In the genomic region with DNA sequence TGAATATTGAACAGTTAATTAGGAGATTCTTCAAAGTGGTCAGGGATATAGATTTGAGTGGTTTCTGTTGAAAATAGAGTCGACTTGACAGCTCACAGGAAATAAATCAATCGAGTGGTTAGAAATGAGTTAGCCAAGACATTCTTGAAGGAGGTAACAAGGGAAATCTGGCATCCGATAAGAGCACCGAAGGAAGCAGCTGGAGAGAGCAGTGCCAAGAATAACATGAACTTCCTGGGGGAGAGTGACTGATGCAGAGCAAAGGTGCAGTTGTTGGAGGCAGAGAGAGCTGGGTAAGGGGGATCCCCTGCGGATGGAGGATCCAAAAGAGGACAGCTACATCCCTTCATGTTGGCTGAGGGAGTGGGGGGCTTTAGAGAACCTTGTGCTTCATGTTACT, we compare ENCODE assay signal across 12 mouse cellular contexts. TPM values are rescaled to one million over a fixed set of nuclear protein-coding genes. Genes with fewer than 3 reads are reported as not detected.
DNase-seq lines count a peak whose midpoint lies in the region; ATAC-seq lines count a peak whose summit lies in the region.
"Had no signal": no experiment of that assay in that cellular context is flagged by ENCODE, and none has a peak within 500 bp of the region (broad histone marks: within the 10 kb centered on the region; RNA-seq: fewer than 3 reads in every experiment).

No protein-coding gene starts in this region.

- no peaks in the 10 kb centered on the region for H3K9me3 ChIP-seq in embryonic facial prominence, embryonic 14.5 days (ENCODE audit: control insufficient read depth, low read length)
- no peaks in the 10 kb centered on the region for H3K9me3 ChIP-seq in embryonic facial prominence, embryonic 10.5 days
- H3K9me3 ChIP-seq: hindbrain, embryonic 12.5 days; liver, embryonic 12.5 days had no signal

- ATAC-seq in embryonic facial prominence, embryonic 14.5 days (ENCODE audit: low read depth): no peak
- ATAC-seq: CD4-positive, CD25-positive, alpha-beta regulatory T cell, adult 4 months; liver, embryonic 12.5 days had no signal

- no peaks in the 10 kb centered on the region for H3K4me1 ChIP-seq in embryonic facial prominence, embryonic 14.5 days (ENCODE audit: control insufficient read depth, insufficient read depth, low read length)
- no peaks in the 10 kb centered on the region for H3K4me1 ChIP-seq in embryonic facial prominence, embryonic 10.5 days
- H3K4me1 ChIP-seq: hindbrain, embryonic 12.5 days had no signal

- no peak overlapping the region for H3K4me3 ChIP-seq in embryonic facial prominence, embryonic 14.5 days (ENCODE audit: low read depth, low read length)
- no peak overlapping the region for H3K4me3 ChIP-seq in embryonic facial prominence, embryonic 10.5 days
- H3K4me3 ChIP-seq: hindbrain, embryonic 12.5 days; liver, embryonic 12.5 days had no signal

- H3K4me2 ChIP-seq in embryonic facial prominence, embryonic 14.5 days (ENCODE audit: low read depth, low read length): no peak overlapping the region
- H3K4me2 ChIP-seq: hindbrain, embryonic 12.5 days; liver, embryonic 12.5 days had no signal

- H3K36me3 ChIP-seq in embryonic facial prominence, embryonic 14.5 days (ENCODE audit: control insufficient read depth, insufficient read depth, low read length): peaks cover 5% of the 10 kb centered on the region
- peaks cover 34% of the 10 kb centered on the region for H3K36me3 ChIP-seq in embryonic facial prominence, embryonic 10.5 days (replicated peaks)

- no peaks in the 10 kb centered on the region for H3K27me3 ChIP-seq in embryonic facial prominence, embryonic 14.5 days (replicated peaks; ENCODE audit: control insufficient read depth, insufficient read depth, low read length)
- H3K27me3 ChIP-seq in embryonic facial prominence, embryonic 10.5 days (replicated peaks; ENCODE audit: low read depth, poor library complexity, severe bottlenecking): no peaks in the 10 kb centered on the region
- H3K27me3 ChIP-seq: hindbrain, embryonic 12.5 days; liver, embryonic 12.5 days had no signal

- 57% methylated on average over 5 of the region's 5 CpGs for whole genome bisulfite sequencing in embryonic facial prominence, embryonic 14.5 days
- WGBS in embryonic facial prominence, embryonic 10.5 days: 83% methylated on average over 5 of the region's 5 CpGs

- peak; percentile 51 for DNase-seq in embryonic facial prominence, embryonic 14.5 days (ENCODE audit: low spot score)
- DNase-seq in embryonic facial prominence, embryonic 10.5 days (ENCODE audit: low spot score): no peak
- DNase-seq in adipocyte (ENCODE audit: low spot score): peak; percentile 81
- peak; percentile 10 for DNase-seq in kidney, adult 18-20 months
- peak; percentile 12 for DNase-seq in lung, postnatal 14 days
- no peak for DNase-seq in urinary bladder, adult 2 months (ENCODE audit: low spot score)
- no peak for DNase-seq in cerebellum, adult 8-10 months
- DNase-seq in ovary, postnatal 10 days (ENCODE audit: low spot score): no peak
- DNase-seq: cerebellum, adult 9-11 months had no signal

- H3K9ac ChIP-seq in embryonic facial prominence, embryonic 14.5 days (ENCODE audit: low read depth, low read length): no peak overlapping the region
- H3K9ac ChIP-seq: hindbrain, embryonic 12.5 days; liver, embryonic 12.5 days had no signal

- H3K27ac ChIP-seq in embryonic facial prominence, embryonic 14.5 days (replicated peaks; ENCODE audit: low read depth, low read length): no peak overlapping the region
- no peak overlapping the region for H3K27ac ChIP-seq in embryonic facial prominence, embryonic 10.5 days (replicated peaks)
- H3K27ac ChIP-seq: hindbrain, embryonic 12.5 days; liver, embryonic 12.5 days had no signal

RNA-seq across cellular contexts. Expression of a gene that starts 22.9 kb away (rescaled TPM):
- polyA plus RNA-seq in embryonic facial prominence, embryonic 14.5 days (2014; fragmentation: Nextera tagmentation; extraction: Ambion mirVana): 111 and 120 TPM in 2 replicates
- 119 and 127 TPM in 2 replicates for polyA plus RNA-seq in embryonic facial prominence, embryonic 10.5 days (2016; fragmentation: Nextera tagmentation; extraction: Ambion mirVana)
- polyA plus RNA-seq in urinary bladder, adult 2 months (2012; rRNA removed): 94.2 and 106 TPM in 2 replicates

RNA-seq across cellular contexts. Expression of a gene that starts 48.7 kb away (rescaled TPM):
- polyA plus RNA-seq in embryonic facial prominence, embryonic 14.5 days (2014; fragmentation: Nextera tagmentation; extraction: Ambion mirVana): not detected in 2 replicates
- polyA plus RNA-seq in embryonic facial prominence, embryonic 10.5 days (2016; fragmentation: Nextera tagmentation; extraction: Ambion mirVana): 0.12 TPM in 1 of 2 replicates, not detected in the other
- polyA plus RNA-seq in urinary bladder, adult 2 months (2012; rRNA removed): not detected in 2 replicates
- polyA plus RNA-seq: CD4-positive, CD25-positive, alpha-beta regulatory T cell, adult 4 months; hindbrain, embryonic 12.5 days; liver, embryonic 12.5 days had no signal

Comparison
In these comparisons a context has a peak if more than half of its experiments do, and no peak if none do; other contexts are left out.
1. DNase-seq: peak in embryonic facial prominence, embryonic 14.5 days (single experiment), adipocyte (single experiment), kidney, adult 18-20 months (single experiment) and lung, postnatal 14 days (single experiment); none in embryonic facial prominence, embryonic 10.5 days (single experiment), urinary bladder, adult 2 months (single experiment), cerebellum, adult 8-10 months (single experiment) and ovary, postnatal 10 days (single experiment).